Mouse (Mus musculus): ENCODE data around the gene Myh14.

Myh14 gene

GRCm38 (mm10) chr7:44576333-44576844 lies 94.3 kb downstream of the Myh14 start:
- no peak for DNase-seq (ENCODE audit: low spot score)

- no peak for DNase-seq (ENCODE audit: low spot score)
Observed at GRCm38 (mm10) chr7:44572956-44573484, 97.6 kb downstream of the Myh14 start.

- no peak for DNase-seq (ENCODE audit: low spot score)
Observed at GRCm38 (mm10) chr7:44572213-44572701, 98.4 kb downstream of the Myh14 start, which contains the start of gene Napsa. Gene Napsa (plus strand): TSS chr7:44572380.

- DNase-seq (ENCODE audit: low spot score) = no peak
Observed at GRCm38 (mm10) chr7:44571811-44572210, 98.8 kb downstream of the Myh14 start.

- no peak for DNase-seq (ENCODE audit: low spot score)
Observed at GRCm38 (mm10) chr7:44570989-44571388, 99.7 kb downstream of the Myh14 start.

- no peak for DNase-seq (ENCODE audit: low spot score)
Observed at GRCm38 (mm10) chr7:44568803-44569202, 101.8 kb downstream of the Myh14 start.

GRCm38 (mm10) chr7:44565414-44565813 lies 105.2 kb downstream of the Myh14 start:
- no peak for DNase-seq (ENCODE audit: low spot score)

- DNase-seq (ENCODE audit: low spot score) = no peak
Observed at GRCm38 (mm10) chr7:44564486-44564885, 106.2 kb downstream of the Myh14 start.

- DNase-seq (ENCODE audit: low spot score) = no peak
Observed at GRCm38 (mm10) chr7:44563284-44563683, 107.4 kb downstream of the Myh14 start.

- DNase-seq (ENCODE audit: low spot score) = peak; percentile 88
Observed at GRCm38 (mm10) chr7:44560435-44561400, 109.9 kb downstream of the Myh14 start.

- DNase-seq (ENCODE audit: low spot score) = no peak
Observed at GRCm38 (mm10) chr7:44557629-44558028, 113.0 kb downstream of the Myh14 start.
